8 mouse cellular contexts compared by ENCODE assay signal in genomic region chr10:71292254-71292653, GRCm38 (mm10). TPM values are rescaled to one million over a fixed set of nuclear protein-coding genes. Genes with fewer than 3 reads are reported as not detected.
DNase-seq lines count a peak whose midpoint lies in the region; ATAC-seq and TF ChIP-seq lines count a peak whose summit lies in the region.

No protein-coding gene starts in this region.

- H3K4me2 ChIP-seq in kidney, postnatal 0 days (ENCODE audit: low read length), result peak overlapping the region; percentile 15; the same call in 1 of the 2 replicates
- H3K4me2 ChIP-seq in embryonic facial prominence, embryonic 12.5 days (replicated peaks), result peak overlapping the region; percentile 42
- peak overlapping the region; percentile 10; the same call in 1 of the 2 replicates for H3K4me2 ChIP-seq in limb, embryonic 15.5 days

- no peaks in the 10 kb centered on the region for H3K9me3 ChIP-seq in kidney, postnatal 0 days (replicated peaks; ENCODE audit: low read length)
- no peaks in the 10 kb centered on the region for H3K9me3 ChIP-seq in embryonic facial prominence, embryonic 12.5 days
- H3K9me3 ChIP-seq in limb, embryonic 15.5 days, result no peaks in the 10 kb centered on the region

- no peaks in the 10 kb centered on the region for H3K27me3 ChIP-seq in kidney, postnatal 0 days (ENCODE audit: insufficient read depth, low read length)
- no peaks in the 10 kb centered on the region for H3K27me3 ChIP-seq in embryonic facial prominence, embryonic 12.5 days
- no peaks in the 10 kb centered on the region; the same call in 1 of the 2 replicates for H3K27me3 ChIP-seq in limb, embryonic 15.5 days

- no peak for TF ChIP-seq CTCF in kidney, postnatal 0 days (IDR thresholded peaks at IDR 0.05; ENCODE audit: low read depth)

- H3K9ac ChIP-seq in kidney, postnatal 0 days (ENCODE audit: low read depth, low read length), result no peak overlapping the region
- no peak overlapping the region for H3K9ac ChIP-seq in embryonic facial prominence, embryonic 12.5 days
- no peak overlapping the region for H3K9ac ChIP-seq in limb, embryonic 15.5 days

- 6% methylated on average over 10 of the region's 11 CpGs for WGBS in kidney, postnatal 0 days
- 12% methylated on average over 11 of the region's 11 CpGs for WGBS in embryonic facial prominence, embryonic 12.5 days
- 6% methylated on average over 4 of the region's 11 CpGs for WGBS in limb, embryonic 15.5 days

- peak; percentile 20 for DNase-seq in kidney, postnatal 0 days (ENCODE audit: low spot score)
- no peak for DNase-seq in kidney, adult 9 months
- peak; percentile 48 to 69 for DNase-seq in thymus, adult 18-20 months
- DNase-seq in cerebellum, adult 11-12 months, result no peak
- DNase-seq in kidney, postnatal 36 days, result no peak
- DNase-seq in layer of hippocampus, adult 18-20 months (ENCODE audit: low spot score in 2 of 2), result no peak

- ATAC-seq in kidney, postnatal 0 days (replicated peaks; ENCODE audit: low FRiP score, low read depth), result peak; percentile 74
- ATAC-seq in embryonic facial prominence, embryonic 12.5 days (ENCODE audit: insufficient number of reproducible peaks, insufficient read depth, low FRiP score, low TSS enrichment), result peak; percentile 66; the same call in 1 of the 2 replicates
- ATAC-seq in limb, embryonic 15.5 days (ENCODE audit: insufficient number of reproducible peaks, low FRiP score, low TSS enrichment, low read depth), result peak; percentile 78; the same call in 1 of the 2 replicates

- no peak overlapping the region for H3K4me3 ChIP-seq in kidney, postnatal 0 days (replicated peaks; ENCODE audit: low read depth, low read length)
- 0 out of 2 replicates have a peak overlapping the region, but pooled peaks have one; percentile 4 for H3K4me3 ChIP-seq in embryonic facial prominence, embryonic 12.5 days
- H3K4me3 ChIP-seq in limb, embryonic 15.5 days, result no peak overlapping the region

- 0 out of 2 replicates have a peak, but pooled peaks cover 3% of the 10 kb centered on the region for H3K4me1 ChIP-seq in kidney, postnatal 0 days (replicated peaks; ENCODE audit: insufficient read depth, low read length)
- peaks cover 9% of the 10 kb centered on the region for H3K4me1 ChIP-seq in embryonic facial prominence, embryonic 12.5 days
- peaks cover 6% of the 10 kb centered on the region; the same call in 1 of the 2 replicates for H3K4me1 ChIP-seq in limb, embryonic 15.5 days

- H3K27ac ChIP-seq in kidney, postnatal 0 days, result no peak overlapping the region
- H3K27ac ChIP-seq in embryonic facial prominence, embryonic 12.5 days, result no peak overlapping the region
- no peak overlapping the region for H3K27ac ChIP-seq in limb, embryonic 15.5 days

- H3K36me3 ChIP-seq in kidney, postnatal 0 days (ENCODE audit: insufficient read depth, low read length), result no peaks in the 10 kb centered on the region
- no peaks in the 10 kb centered on the region for H3K36me3 ChIP-seq in embryonic facial prominence, embryonic 12.5 days
- no peaks in the 10 kb centered on the region for H3K36me3 ChIP-seq in limb, embryonic 15.5 days

RNA-seq across cellular contexts. Expression of gene Ube2d1, which starts 7.2 kb away (rescaled TPM):
- 56.4 and 58.0 TPM in 2 replicates for polyA plus RNA-seq in kidney, postnatal 0 days (2015; fragmentation: Nextera tagmentation; extraction: Ambion mirVana)
- polyA plus RNA-seq in embryonic facial prominence, embryonic 12.5 days (2016; fragmentation: Nextera tagmentation; extraction: Ambion mirVana), result 78.3 and 86.5 TPM in 2 replicates
- polyA plus RNA-seq in limb, embryonic 15.5 days (2015; fragmentation: Nextera tagmentation; extraction: Ambion mirVana), result 52.2 and 58.6 TPM in 2 replicates
- 10 to 100 TPM; 49.2 TPM for total RNA-seq in layer of hippocampus, adult 18-20 months (2021)

RNA-seq across cellular contexts. Expression of gene Cisd1, which starts 52.5 kb away (rescaled TPM):
- 300 and 305 TPM in 2 replicates for polyA plus RNA-seq in kidney, postnatal 0 days (2015; fragmentation: Nextera tagmentation; extraction: Ambion mirVana)
- polyA plus RNA-seq in embryonic facial prominence, embryonic 12.5 days (2016; fragmentation: Nextera tagmentation; extraction: Ambion mirVana), result 99.5 and 102 TPM in 2 replicates
- polyA plus RNA-seq in limb, embryonic 15.5 days (2015; fragmentation: Nextera tagmentation; extraction: Ambion mirVana), result 71.0 and 73.0 TPM in 2 replicates
- 100 to 1,000 TPM; 125 to 134 TPM for total RNA-seq in layer of hippocampus, adult 18-20 months (2021)

RNA-seq across cellular contexts. Expression of gene Tfam, which starts 54.2 kb away (rescaled TPM):
- polyA plus RNA-seq in kidney, postnatal 0 days (2015; fragmentation: Nextera tagmentation; extraction: Ambion mirVana), result 75.2 and 77.9 TPM in 2 replicates
- 74.9 and 88.8 TPM in 2 replicates for polyA plus RNA-seq in embryonic facial prominence, embryonic 12.5 days (2016; fragmentation: Nextera tagmentation; extraction: Ambion mirVana)
- 59.4 and 59.8 TPM in 2 replicates for polyA plus RNA-seq in limb, embryonic 15.5 days (2015; fragmentation: Nextera tagmentation; extraction: Ambion mirVana)
- total RNA-seq in layer of hippocampus, adult 18-20 months (2021), result 10 to 100 TPM; 37.4 to 44.4 TPM

RNA-seq across cellular contexts. Expression of gene Ipmk, which starts 55.3 kb away (rescaled TPM):
- polyA plus RNA-seq in kidney, postnatal 0 days (2015; fragmentation: Nextera tagmentation; extraction: Ambion mirVana), result 16.1 and 17.5 TPM in 2 replicates
- polyA plus RNA-seq in embryonic facial prominence, embryonic 12.5 days (2016; fragmentation: Nextera tagmentation; extraction: Ambion mirVana), result 16.1 and 16.7 TPM in 2 replicates
- polyA plus RNA-seq in limb, embryonic 15.5 days (2015; fragmentation: Nextera tagmentation; extraction: Ambion mirVana), result 7.1 and 8.4 TPM in 2 replicates
- total RNA-seq in layer of hippocampus, adult 18-20 months (2021), result 10 to 100 TPM; 42.7 to 44.3 TPM

Comparison
In these comparisons a context has a peak if more than half of its experiments do, and no peak if none do; other contexts are left out.
1. DNase-seq: peak in kidney, postnatal 0 days (single experiment) and thymus, adult 18-20 months (2 of 2); none in kidney, adult 9 months (single experiment), cerebellum, adult 11-12 months (single experiment), kidney, postnatal 36 days (0 of 2) and layer of hippocampus, adult 18-20 months (0 of 2).
2. Peak in every context shown above with its lines, with median percentiles within 50 percentile points of each other: ATAC-seq and H3K4me2 ChIP-seq.